Mouse (Mus musculus): Measurements from ENCODE around the gene Bora. TPM values are rescaled to one million over a fixed set of nuclear protein-coding genes. Genes with fewer than 3 reads are reported as not detected.

Bora gene
- polyA plus RNA-seq, 1 experiment from 2014 or later: 36.8 TPM

DNA sequence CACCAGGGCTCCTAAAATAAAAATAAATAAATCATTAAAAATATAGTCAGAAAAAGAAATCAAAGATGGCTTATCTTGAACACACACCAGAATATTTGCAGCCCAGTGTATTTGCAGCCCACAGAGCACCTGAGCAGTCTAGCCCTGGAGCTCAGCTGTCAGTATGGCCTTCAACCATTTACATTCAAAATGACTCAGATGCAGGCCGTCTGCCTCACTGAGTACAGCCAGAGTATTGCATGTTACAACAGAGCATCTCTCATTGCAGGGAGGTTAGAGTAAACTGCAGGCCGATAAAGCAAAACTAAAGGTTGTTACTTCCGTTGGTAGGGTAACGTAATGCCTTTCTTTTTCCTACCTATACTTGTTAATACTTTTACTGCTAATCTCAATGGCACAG, 78.1 kb downstream of the Bora start:
- no peaks in the 10 kb centered on the region for H3K4me1 ChIP-seq (replicated peaks)
- H3K27ac ChIP-seq: no peak overlapping the region
- DNase-seq (no peak), ATAC-seq (ENCODE audit: low read depth) (no peak)
- H3K9ac ChIP-seq: no peak overlapping the region
- WGBS (ENCODE audit: insufficient replicate concordance): 84% methylated on average over 4 of the region's 4 CpGs
- H3K27me3 ChIP-seq: no peaks in the 10 kb centered on the region
- no peaks in the 10 kb centered on the region for H3K9me3 ChIP-seq (replicated peaks)
- H3K4me2 ChIP-seq: no peak overlapping the region
- H3K36me3 ChIP-seq: peaks cover 5% of the 10 kb centered on the region; the same call in 1 of the 2 replicates
- H3K4me3 ChIP-seq (replicated peaks): no peak overlapping the region

Other genes starting within 250 kb of the Bora start
- gene Rpl36a-ps1, start 51.9 kb upstream of the Bora start, polyA plus RNA-seq (2015; fragmentation: Nextera tagmentation; extraction: Ambion mirVana): 0.80 and 2.4 TPM in 2 replicates
- 52.1 and 63.0 TPM in 2 replicates for gene Mzt1, start 88 bp upstream of the Bora start, polyA plus RNA-seq (2015; fragmentation: Nextera tagmentation; extraction: Ambion mirVana)
- 7.0 and 8.0 TPM in 2 replicates for gene Pibf1, start 53.2 kb downstream of the Bora start, polyA plus RNA-seq (2015; fragmentation: Nextera tagmentation; extraction: Ambion mirVana)
- gene Dis3, start 53.5 kb downstream of the Bora start, polyA plus RNA-seq (2015; fragmentation: Nextera tagmentation; extraction: Ambion mirVana): 19.0 and 25.0 TPM in 2 replicates